Mouse (Mus musculus) spleen, adult 2 months (tissue): Measurements from ENCODE around the gene Rabep2. TPM values are rescaled to one million over a fixed set of nuclear protein-coding genes. Genes with fewer than 3 reads are reported as not detected.
A peak's percentile ranks its signal among the peaks of the same experiment; 100 is the strongest.

ENCODE experiments used
- DNase-seq, 2 experiments: peaks; one replicate each; pipeline versions ENCODE4 v3.0.0 to v3.0.0-alpha.2; 2012 to 2021; ENCODE audit warnings: low spot score in 2 of 2, low read depth in 1 of 2
- H3K27ac ChIP-seq: fragments of 200-500 bp; 2 replicates; pipeline ENCODE4 v1.5.1; 2012; ENCODE audit warnings: low read length, inconsistent platforms; ENCODE audit not compliant: insufficient read depth
- H3K27me3 ChIP-seq: fragments of 200-500 bp; 2 replicates; pipeline ENCODE4 v1.6.1; 2012; ENCODE audit warnings: mild to moderate bottlenecking, moderate library complexity, low read length, inconsistent platforms; ENCODE audit not compliant: control insufficient read depth, insufficient read depth
- H3K36me3 ChIP-seq: fragments of 200-500 bp; 2 replicates; pipeline ENCODE4 v1.6.1; 2012; ENCODE audit warnings: mild to moderate bottlenecking, low read length, inconsistent platforms; ENCODE audit not compliant: control insufficient read depth, insufficient read depth
- H3K4me1 ChIP-seq: fragments of 200-500 bp; 2 replicates; pipeline ENCODE4 v1.6.1; 2011; ENCODE audit warnings: inconsistent platforms; ENCODE audit not compliant: control insufficient read depth, insufficient read depth, insufficient read length
- H3K4me3 ChIP-seq: fragments of 200-500 bp; 2 replicates; pipeline ENCODE4 v1.5.1; 2011; ENCODE audit warnings: mild to moderate bottlenecking, inconsistent platforms; ENCODE audit not compliant: insufficient read depth, insufficient read length; ENCODE audit errors: extremely low read depth
- CTCF ChIP-seq: fragments of 200-500 bp; IDR thresholded peaks from 2 replicates; pipeline ENCODE4 v1.5.1; 2011; ENCODE audit warnings: mild to moderate bottlenecking, inconsistent platforms; ENCODE audit not compliant: insufficient read depth, insufficient read length, insufficient replicate concordance; ENCODE audit errors: extremely low read depth
- POLR2A ChIP-seq: fragments of 200-500 bp; IDR thresholded peaks from 2 replicates; pipeline ENCODE4 v1.6.1; 2011; ENCODE audit warnings: low read depth, low read length, inconsistent platforms
- WGBS: fragments of 180-500 bp; shearing (Covaris S2); methylation state at CpG from one replicate; pipeline ENCODE4 v1.1.7; 2018; 5-methylcytosine and 5-hydroxymethylcytosine counted together
- polyA plus RNA-seq: library from polyadenylated mRNA; depleted of rRNA; stranded (reverse); fragments of >200 nt; gene quantifications from 2 replicates; pipeline ENCODE4 v1.2.3, GENCODE M21; 2012; rRNA removed

Rabep2 gene
- polyA plus RNA-seq, 1 experiment = 60.3 TPM

- no peaks in the 10 kb centered on the region for H3K27me3 ChIP-seq
- H3K27ac ChIP-seq = no peak overlapping the region
- peaks cover 7% of the 10 kb centered on the region; the same call in 1 of the 2 replicates for H3K4me1 ChIP-seq
- DNase-seq = no peak
- no peak overlapping the region for H3K4me3 ChIP-seq
- 63% methylated on average over 1 of the region's 1 CpGs for WGBS
- H3K36me3 ChIP-seq = peaks cover 42% of the 10 kb centered on the region
- no peak for TF ChIP-seq POLR2A
- TF ChIP-seq CTCF = no peak
These were observed 62.4 kb downstream of the Rabep2 start for GRCm38 (mm10) chr7:126491005-126491404.

- Histone ChIP-seq H3K4me3 (no peak overlapping the region), H3K36me3 (peaks cover 50% of the 10 kb centered on the region), H3K27ac (no peak overlapping the region), H3K4me1 (peaks cover 5% of the 10 kb centered on the region; the same call in 1 of the 2 replicates), H3K27me3 (no peaks in the 10 kb centered on the region)
- no peak for DNase-seq
- no peak for TF ChIP-seq CTCF
- TF ChIP-seq POLR2A = no peak
- 81% methylated on average over 11 of the region's 11 CpGs for WGBS
These were observed 63.4 kb downstream of the Rabep2 start for GRCm38 (mm10) chr7:126491973-126492372.

GRCm38 (mm10) chr7:126494120-126494519, 65.6 kb downstream of the Rabep2 start:
- Histone ChIP-seq H3K27me3 (no peaks in the 10 kb centered on the region), H3K4me3 (no peak overlapping the region), H3K36me3 (peaks cover 64% of the 10 kb centered on the region), H3K4me1 (no peaks in the 10 kb centered on the region), H3K27ac (no peak overlapping the region)
- TF ChIP-seq CTCF (no peak), POLR2A (no peak)
- 92% methylated on average over 6 of the region's 6 CpGs for WGBS
- no peak for DNase-seq

GRCm38 (mm10) chr7:126496475-126496874, 67.9 kb downstream of the Rabep2 start:
- DNase-seq = no peak
- Histone ChIP-seq H3K4me1 (no peaks in the 10 kb centered on the region), H3K27me3 (no peaks in the 10 kb centered on the region), H3K36me3 (peaks cover 78% of the 10 kb centered on the region), H3K27ac (0 out of 2 replicates have a peak overlapping the region, but pooled peaks have one; percentile 23), H3K4me3 (no peak overlapping the region)
- WGBS = 87% methylated on average over 5 of the region's 5 CpGs
- TF ChIP-seq CTCF = no peak
- TF ChIP-seq POLR2A = no peak

GRCm38 (mm10) chr7:126497966-126498365, 69.4 kb downstream of the Rabep2 start:
- H3K36me3 ChIP-seq = peaks cover 66% of the 10 kb centered on the region
- no peak overlapping the region for H3K4me3 ChIP-seq
- no peak for TF ChIP-seq CTCF
- no peak for TF ChIP-seq POLR2A
- H3K27ac ChIP-seq = no peak overlapping the region
- no peaks in the 10 kb centered on the region for H3K27me3 ChIP-seq
- H3K4me1 ChIP-seq = no peaks in the 10 kb centered on the region
- DNase-seq = no peak
- 96% methylated on average over 12 of the region's 12 CpGs for WGBS

Other genes with a start within 250 kb of the Rabep2 start
- 235 and 293 TPM in 2 replicates for gene Xpo6, start 228.3 kb upstream of the Rabep2 start, polyA plus RNA-seq
- 73.4 and 99.1 TPM in 2 replicates for gene Sbk1, start 156.1 kb upstream of the Rabep2 start, polyA plus RNA-seq
- 164 and 223 TPM in 2 replicates for gene Lat, start 59.2 kb upstream of the Rabep2 start, polyA plus RNA-seq
- 115 and 208 TPM in 2 replicates for gene Spns1, start 51.3 kb upstream of the Rabep2 start, polyA plus RNA-seq
- 9.0 and 10.7 TPM in 2 replicates for gene Nfatc2ip, start 32.0 kb upstream of the Rabep2 start, polyA plus RNA-seq
- gene Cd19, start 13.9 kb upstream of the Rabep2 start, polyA plus RNA-seq = 268 and 290 TPM in 2 replicates
- gene Atp2a1, start 34.3 kb downstream of the Rabep2 start, polyA plus RNA-seq = 2.4 and 2.6 TPM in 2 replicates
- 53.4 and 67.4 TPM in 2 replicates for gene Sh2b1, start 46.7 kb downstream of the Rabep2 start, polyA plus RNA-seq
- 51.8 and 58.1 TPM in 2 replicates for gene Tufm, start 58.6 kb downstream of the Rabep2 start, polyA plus RNA-seq
- 208 and 311 TPM in 2 replicates for gene Atxn2l, start 74.7 kb downstream of the Rabep2 start, polyA plus RNA-seq
- 61.0 and 64.7 TPM in 2 replicates for gene Eif3c, start 137.7 kb downstream of the Rabep2 start, polyA plus RNA-seq
- 13.6 and 15.8 TPM in 2 replicates for gene Apobr, start 156.2 kb downstream of the Rabep2 start, polyA plus RNA-seq
- gene Cln3, start 157.1 kb downstream of the Rabep2 start, polyA plus RNA-seq = 105 and 118 TPM in 2 replicates
- gene Il27, start 166.2 kb downstream of the Rabep2 start, polyA plus RNA-seq = 0.79 and 1.5 TPM in 2 replicates
- gene Nupr1, start 202.1 kb downstream of the Rabep2 start, polyA plus RNA-seq = 28.8 and 42.3 TPM in 2 replicates
- gene Sgf29, start 220.6 kb downstream of the Rabep2 start, polyA plus RNA-seq = 31.4 and 32.3 TPM in 2 replicates
- 10.5 and 12.9 TPM in 2 replicates for gene Sult1a1, start 247.7 kb downstream of the Rabep2 start, polyA plus RNA-seq